Mouse (Mus musculus) small intestine, adult 2 months (tissue): ENCODE data around the gene Meis1. TPM values are rescaled to one million over a fixed set of nuclear protein-coding genes. Genes with fewer than 3 reads are reported as not detected.

Experiments
- H3K27ac ChIP-seq: fragments of 200-500 bp; 2 replicates; pipeline ENCODE4 v1.5.1; 2012; ENCODE audit warnings: low read depth, low read length, control low read depth, inconsistent platforms; ENCODE audit not compliant: insufficient read depth
- H3K27me3 ChIP-seq: fragments of 200-500 bp; 2 replicates; pipeline ENCODE4 v1.6.1; 2012; ENCODE audit warnings: mild to moderate bottlenecking, moderate library complexity, low read length, inconsistent platforms; ENCODE audit not compliant: control insufficient read depth, insufficient read depth
- H3K36me3 ChIP-seq: fragments of 200-500 bp; 2 replicates; pipeline ENCODE4 v1.6.1; 2012; ENCODE audit warnings: mild to moderate bottlenecking, low read length, control low read depth, inconsistent platforms; ENCODE audit not compliant: control insufficient read depth, insufficient read depth
- H3K4me1 ChIP-seq: fragments of 200-500 bp; 2 replicates; pipeline ENCODE4 v1.6.1; 2012; ENCODE audit warnings: low read length, inconsistent platforms, mixed read lengths; ENCODE audit not compliant: control insufficient read depth, insufficient read depth, insufficient read length
- H3K4me3 ChIP-seq: fragments of 200-500 bp; 2 replicates; pipeline ENCODE4 v1.5.1; 2012; ENCODE audit warnings: low read depth, mild to moderate bottlenecking, control low read depth, inconsistent platforms, low read length, moderate library complexity
- CTCF ChIP-seq: fragments of 200-500 bp; IDR thresholded peaks from 2 replicates; pipeline ENCODE4 v1.5.1; 2012; ENCODE audit warnings: low read depth, mild to moderate bottlenecking, control low read depth, inconsistent platforms, low read length, moderate library complexity, mixed read lengths; ENCODE audit not compliant: insufficient replicate concordance, insufficient read length; ENCODE audit errors: extremely low read depth
- POLR2A ChIP-seq: fragments of 200-500 bp; IDR thresholded peaks from 2 replicates; pipeline ENCODE4 v1.6.1; 2012; ENCODE audit warnings: low read depth, mild to moderate bottlenecking, control low read depth, inconsistent platforms, low read length, moderate library complexity
- WGBS: fragments of 180-500 bp; shearing (Covaris S2); methylation state at CpG from one replicate; pipeline ENCODE4 v1.1.7; 2018; 5-methylcytosine and 5-hydroxymethylcytosine counted together
- polyA plus RNA-seq: library from polyadenylated mRNA; depleted of rRNA; stranded (reverse); fragments of >200 nt; gene quantifications from 2 replicates; pipeline ENCODE4 v1.2.3, GENCODE M21; 2012

Gene Meis1
- polyA plus RNA-seq, 1 experiment: 4.0 TPM

DNA sequence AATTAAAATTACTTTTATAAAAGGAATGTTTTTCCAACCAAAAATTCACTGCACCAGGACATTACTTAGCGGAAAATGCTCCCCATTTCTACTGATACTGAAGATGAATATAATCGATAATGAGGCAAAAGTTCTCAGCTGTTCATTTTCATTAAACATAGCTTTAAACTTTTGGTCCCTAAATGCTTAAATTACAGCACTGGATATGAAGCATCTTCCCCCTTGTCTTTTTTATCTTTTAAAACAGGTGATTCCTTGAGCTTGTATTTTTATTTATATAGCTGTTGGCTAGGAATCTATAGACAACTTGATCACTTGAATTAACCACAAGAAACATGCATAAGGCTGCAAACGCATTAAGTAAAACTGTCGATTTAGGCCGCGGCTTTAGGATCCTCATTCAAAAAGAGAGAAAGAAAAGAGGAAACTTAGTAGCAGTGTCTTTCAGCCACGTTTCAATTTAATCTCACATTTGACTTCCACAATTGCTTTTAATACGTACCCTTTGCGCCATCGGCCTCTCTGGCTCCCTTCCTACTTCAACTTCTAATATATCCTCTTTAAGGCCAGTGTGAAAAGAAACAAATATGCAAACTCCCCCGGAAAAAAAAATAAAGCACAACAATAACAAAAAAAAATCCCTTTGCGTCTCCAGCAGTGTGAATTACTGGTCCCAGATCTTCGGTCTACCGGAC lies 919 bp downstream of the Meis1 start:
- 14% methylated on average over 14 of the region's 14 CpGs for WGBS
- H3K4me3 ChIP-seq: peak overlapping the region; percentile 76
- TF ChIP-seq CTCF: no peak
- TF ChIP-seq POLR2A: no peak
- peaks cover 36% of the 10 kb centered on the region for H3K27me3 ChIP-seq
- no peaks in the 10 kb centered on the region for H3K36me3 ChIP-seq
- H3K27ac ChIP-seq: 0 out of 2 replicates have a peak overlapping the region, but pooled peaks have one; percentile 78
- H3K4me1 ChIP-seq: no peaks in the 10 kb centered on the region; the same call in 1 of the 2 replicates

DNA sequence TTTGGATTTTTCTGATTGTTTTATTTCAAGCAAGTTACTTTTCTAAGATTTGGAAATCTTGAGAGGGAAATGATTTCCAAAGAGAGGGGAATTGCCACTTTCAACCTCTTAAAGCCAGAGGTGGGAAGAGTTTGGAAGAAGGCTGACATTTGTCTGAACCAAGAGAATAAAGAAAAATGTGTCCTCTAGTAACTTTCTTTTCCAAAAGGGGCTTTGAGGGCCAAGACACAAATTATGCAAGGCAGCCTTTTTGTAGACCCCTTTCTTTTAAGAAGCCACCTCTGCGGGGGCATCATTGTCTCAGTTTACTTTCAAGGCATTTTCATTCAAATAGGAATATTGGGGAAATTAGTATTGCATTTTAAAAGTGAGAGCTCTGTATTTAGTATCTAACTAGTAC lies 1.5 kb downstream of the Meis1 start:
- WGBS: 30% methylated on average over 1 of the region's 1 CpGs
- Histone ChIP-seq H3K4me1 (no peaks in the 10 kb centered on the region; the same call in 1 of the 2 replicates), H3K27ac (no peak overlapping the region), H3K27me3 (peaks cover 36% of the 10 kb centered on the region), H3K4me3 (no peak overlapping the region), H3K36me3 (no peaks in the 10 kb centered on the region)
- TF ChIP-seq CTCF (no peak), POLR2A (no peak)

DNA sequence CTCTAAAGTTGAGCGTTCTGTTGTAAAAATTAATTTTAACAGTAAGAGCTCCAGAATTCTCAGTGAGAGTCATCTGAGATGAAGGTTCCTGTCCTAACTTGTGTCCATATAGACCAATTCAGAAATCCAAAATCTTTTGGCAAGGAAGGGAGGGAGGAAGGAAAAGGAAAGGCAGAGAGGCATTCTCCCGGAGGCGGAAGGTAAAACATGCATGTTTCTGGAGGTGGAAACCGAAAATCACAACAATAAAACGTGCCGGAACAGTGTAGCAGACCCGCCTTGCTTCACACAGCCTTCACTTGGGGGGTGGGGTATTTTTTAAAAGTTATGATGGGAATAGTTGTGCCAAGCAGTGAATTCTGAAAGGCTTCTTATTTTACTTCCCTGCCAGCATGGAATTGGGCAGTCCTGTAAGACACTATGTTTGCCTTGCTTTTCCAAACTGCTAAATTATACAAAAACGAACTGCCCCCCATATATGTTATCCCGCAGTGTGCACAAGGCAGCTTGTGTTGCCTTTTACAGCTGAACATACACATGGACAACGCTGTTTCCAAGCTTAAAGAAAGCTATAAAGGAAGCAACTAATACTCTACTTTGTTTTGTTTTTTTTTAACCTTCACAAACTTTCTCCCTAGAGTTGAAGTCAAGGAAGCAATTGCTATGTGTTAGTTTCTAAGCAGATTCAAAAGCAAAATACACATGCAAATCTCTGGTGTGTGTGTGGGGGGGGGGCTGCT lies 2.1 kb downstream of the Meis1 start:
- Histone ChIP-seq H3K4me3 (peak overlapping the region; percentile 54), H3K36me3 (no peaks in the 10 kb centered on the region), H3K27ac (0 out of 2 replicates have a peak overlapping the region, but pooled peaks have one; percentile 20), H3K27me3 (peaks cover 36% of the 10 kb centered on the region), H3K4me1 (no peaks in the 10 kb centered on the region; the same call in 1 of the 2 replicates)
- no peak for TF ChIP-seq CTCF
- TF ChIP-seq POLR2A: no peak
- 5% methylated on average over 10 of the region's 10 CpGs for WGBS

DNA sequence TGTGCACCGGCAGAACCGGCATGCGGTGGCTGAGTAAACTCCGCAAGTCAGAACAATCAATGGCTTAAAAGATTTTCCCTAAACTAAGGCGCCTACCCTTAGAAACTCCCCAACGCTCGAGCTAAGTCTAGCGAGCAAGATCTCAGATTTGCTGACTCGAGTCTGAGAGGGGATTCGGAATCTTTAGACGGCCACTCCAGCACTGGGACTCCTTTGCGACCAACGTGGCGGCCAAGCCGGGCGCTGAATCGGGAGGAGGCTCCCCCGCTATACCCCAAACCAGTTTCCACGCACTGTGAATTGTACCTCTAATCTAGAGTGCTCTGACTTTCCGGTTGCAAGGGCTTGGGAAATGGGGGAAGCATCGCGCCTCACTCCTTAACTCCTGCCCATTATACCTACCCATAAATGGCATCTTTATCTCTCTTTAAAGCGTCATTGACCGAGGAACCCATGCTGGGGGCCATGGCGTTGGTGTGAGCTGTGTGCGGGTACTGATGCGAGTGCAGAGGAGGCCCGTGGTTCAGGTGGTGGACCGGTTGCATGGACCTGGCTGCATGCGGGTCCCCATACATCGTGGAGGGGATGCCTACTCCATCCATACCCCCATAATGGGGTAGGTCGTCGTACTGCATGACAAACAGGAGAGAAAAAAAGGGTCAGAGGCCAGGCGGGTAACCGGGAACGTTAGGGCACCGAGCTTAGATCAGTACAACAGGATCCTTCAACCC lies 2.9 kb downstream of the Meis1 start:
- H3K27ac ChIP-seq: peak overlapping the region; percentile 20; the same call in 1 of the 2 replicates
- peak overlapping the region; percentile 54 for H3K4me3 ChIP-seq
- peaks cover 32% of the 10 kb centered on the region for H3K27me3 ChIP-seq
- no peak for TF ChIP-seq POLR2A
- TF ChIP-seq CTCF: no peak
- WGBS: 8% methylated on average over 37 of the region's 37 CpGs
- H3K4me1 ChIP-seq: no peaks in the 10 kb centered on the region; the same call in 1 of the 2 replicates
- no peaks in the 10 kb centered on the region for H3K36me3 ChIP-seq

- WGBS: 24% methylated on average over 5 of the region's 5 CpGs
- peak overlapping the region; percentile 54 for H3K4me3 ChIP-seq
- H3K27ac ChIP-seq: no peak overlapping the region
- no peaks in the 10 kb centered on the region; the same call in 1 of the 2 replicates for H3K4me1 ChIP-seq
- peaks cover 27% of the 10 kb centered on the region for H3K27me3 ChIP-seq
- TF ChIP-seq CTCF: no peak
- no peak for TF ChIP-seq POLR2A
- H3K36me3 ChIP-seq: no peaks in the 10 kb centered on the region
These were observed 3.4 kb downstream of the Meis1 start for GRCm38 (mm10) chr11:19015381-19015730.

DNA sequence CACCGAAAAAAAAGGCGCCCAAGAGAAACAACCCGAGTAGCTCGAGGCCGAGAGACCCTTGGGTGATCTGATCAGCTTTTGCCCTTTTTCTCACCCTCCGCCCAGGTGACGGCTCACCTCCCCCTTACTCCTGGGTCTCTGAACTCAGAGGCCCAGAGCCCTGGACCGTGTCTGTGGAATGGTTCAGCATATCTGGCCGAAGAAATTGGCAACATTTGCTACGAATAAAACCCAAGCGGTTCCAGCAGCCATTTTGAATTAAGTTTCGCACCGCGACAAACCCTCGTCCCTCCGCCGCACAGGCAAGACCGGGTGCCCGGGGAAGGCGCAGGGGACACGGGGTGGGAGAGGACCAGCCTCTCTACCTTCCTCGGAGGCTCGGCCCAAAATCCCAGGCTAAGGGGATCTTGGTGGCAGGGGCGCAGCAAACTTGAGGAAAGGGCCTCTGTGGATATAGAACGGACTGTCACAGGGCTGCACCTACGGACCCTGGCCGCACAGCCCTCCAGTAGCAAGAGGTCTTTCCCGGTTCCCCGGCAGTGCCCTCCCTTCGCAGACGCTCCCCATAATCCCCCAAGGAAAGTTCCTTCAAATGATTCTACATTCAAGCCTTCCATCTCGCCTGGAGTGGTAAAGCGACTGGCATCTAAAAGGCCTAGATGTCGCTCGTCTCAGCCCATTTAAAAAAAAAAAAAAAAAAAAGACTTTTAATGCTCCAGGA lies 4.2 kb downstream of the Meis1 start:
- Histone ChIP-seq H3K4me3 (peak overlapping the region; percentile 56), H3K4me1 (no peaks in the 10 kb centered on the region; the same call in 1 of the 2 replicates), H3K27me3 (peaks cover 20% of the 10 kb centered on the region), H3K36me3 (no peaks in the 10 kb centered on the region), H3K27ac (no peak overlapping the region; the same call in 1 of the 2 replicates)
- TF ChIP-seq CTCF (no peak), POLR2A (no peak)
- WGBS: 14% methylated on average over 35 of the region's 35 CpGs
